Mouse (Mus musculus) spleen, postnatal 14 days (tissue): Measurements from ENCODE around the gene Myoz2.

ENCODE experiments used
- DNase-seq, 2 experiments: peaks; one replicate each; pipeline ENCODE4 v3.0.0; 2021 to 2022; ENCODE audit warnings: low spot score in 2 of 2

The Myoz2 gene

DNA sequence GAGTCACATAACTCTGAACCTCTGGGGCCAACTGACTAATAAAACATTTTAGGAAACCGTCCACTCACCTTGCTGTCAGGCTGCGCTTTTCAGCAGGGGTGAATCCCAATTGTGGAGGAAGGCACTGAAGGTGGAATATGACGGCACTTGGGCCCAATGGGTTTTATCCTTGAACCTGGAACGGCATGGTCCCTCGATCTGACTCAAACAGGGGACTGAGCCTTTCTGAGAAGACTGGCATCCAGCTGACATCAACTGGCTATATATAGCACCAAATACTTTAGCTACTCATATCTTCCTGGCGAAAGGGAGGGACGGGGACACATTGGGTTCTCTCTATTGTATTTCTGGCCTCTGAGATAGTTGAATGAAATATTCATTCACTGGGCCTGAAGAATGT lies at the start of gene Myoz2:
Myoz2 (minus strand) TSS at position 264 of the 400 bp plus-strand sequence.
- no peak for DNase-seq

DNA sequence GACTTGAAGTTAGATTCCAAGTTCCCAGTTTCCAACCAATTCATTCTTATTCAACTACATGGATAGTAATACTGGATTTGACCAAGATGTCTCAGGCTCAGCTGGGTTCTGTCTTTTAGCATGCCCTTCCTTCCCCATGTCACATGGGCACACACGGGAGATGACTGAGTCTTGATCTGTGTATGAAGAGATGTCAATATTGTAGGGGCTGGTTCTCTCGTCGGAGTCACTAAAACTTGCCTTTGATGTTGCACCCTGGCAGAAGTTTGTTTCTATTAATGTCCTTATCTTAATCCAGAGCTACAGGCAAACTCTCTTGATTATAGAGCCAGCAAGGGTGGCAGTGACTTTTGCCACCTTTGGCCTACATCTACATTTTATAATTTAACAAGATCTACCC lies 46.9 kb upstream of the Myoz2 start:
- no peak for DNase-seq

DNA sequence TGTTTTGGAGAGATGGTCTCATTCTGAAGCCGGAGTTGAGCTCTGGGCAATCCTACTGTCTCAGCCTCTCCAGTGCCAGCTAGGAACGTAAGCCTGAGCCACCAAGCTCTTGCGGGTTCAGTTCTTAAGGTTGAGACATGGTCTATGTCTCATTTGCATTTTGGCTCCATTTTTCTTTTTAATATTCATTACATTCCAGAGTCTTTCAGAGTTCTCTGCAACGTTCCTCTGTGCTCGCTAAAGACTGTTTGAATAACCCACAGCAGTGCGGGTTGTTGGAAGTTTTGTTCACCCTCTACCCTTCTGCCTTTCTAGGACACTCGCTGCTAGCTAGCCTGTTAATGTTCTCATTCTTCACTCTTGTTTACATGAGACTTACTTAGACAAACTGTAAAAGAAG lies 46.1 kb upstream of the Myoz2 start:
- DNase-seq, result no peak

DNA sequence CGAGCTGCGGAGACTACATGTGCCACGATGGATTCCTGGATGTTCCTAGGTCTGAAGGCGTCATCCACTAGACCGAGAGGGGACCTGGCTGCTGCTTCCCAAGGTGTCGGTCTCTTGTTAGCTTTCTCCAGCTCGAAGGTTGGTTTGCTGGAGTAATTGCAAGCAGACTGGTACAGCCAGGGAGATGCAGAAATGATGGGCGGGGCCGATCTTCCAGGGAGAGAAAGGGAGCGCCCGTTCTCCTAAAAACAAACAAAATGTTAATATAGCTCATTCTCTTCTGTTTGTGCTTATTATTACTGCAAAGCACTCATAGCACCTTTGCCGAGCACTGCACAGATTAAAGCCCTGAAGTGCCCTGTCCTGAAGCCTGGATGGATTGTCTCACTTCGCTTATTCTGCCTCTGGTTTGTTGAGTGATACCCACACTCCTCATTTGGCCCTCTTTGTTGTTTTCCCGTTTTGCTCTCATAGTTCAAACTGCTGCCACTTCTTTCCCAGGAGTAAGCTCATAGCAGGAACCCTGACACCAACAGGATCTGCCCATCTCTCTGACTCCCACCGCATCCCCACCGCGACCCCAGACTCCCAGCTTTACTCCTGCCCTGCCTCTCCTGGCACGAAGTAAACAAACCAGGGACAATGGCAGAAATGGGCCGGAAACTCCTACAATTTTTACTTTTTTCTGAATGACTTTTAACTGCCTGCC lies 45.4 kb upstream of the Myoz2 start:
- DNase-seq, result no peak

DNA sequence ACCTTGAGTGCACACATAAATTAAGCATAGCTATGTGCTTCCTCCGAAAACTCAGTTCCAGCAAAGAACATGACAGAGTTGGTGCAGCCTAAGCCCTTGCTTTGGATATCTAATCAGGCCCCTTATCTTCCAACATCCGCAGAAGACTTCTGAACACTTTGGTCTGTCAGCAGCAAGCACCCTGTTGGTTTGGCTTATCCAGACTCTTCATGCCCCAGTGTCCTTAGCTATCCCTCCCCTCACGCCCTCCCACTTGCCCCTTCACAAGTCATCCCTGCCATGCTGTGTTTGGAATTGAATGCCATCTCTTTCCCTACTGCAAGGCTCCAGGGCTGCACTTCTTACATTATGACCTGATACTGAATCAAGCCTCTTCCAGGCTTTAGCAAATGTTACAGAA lies 40.9 kb upstream of the Myoz2 start:
- DNase-seq, result no peak

DNA sequence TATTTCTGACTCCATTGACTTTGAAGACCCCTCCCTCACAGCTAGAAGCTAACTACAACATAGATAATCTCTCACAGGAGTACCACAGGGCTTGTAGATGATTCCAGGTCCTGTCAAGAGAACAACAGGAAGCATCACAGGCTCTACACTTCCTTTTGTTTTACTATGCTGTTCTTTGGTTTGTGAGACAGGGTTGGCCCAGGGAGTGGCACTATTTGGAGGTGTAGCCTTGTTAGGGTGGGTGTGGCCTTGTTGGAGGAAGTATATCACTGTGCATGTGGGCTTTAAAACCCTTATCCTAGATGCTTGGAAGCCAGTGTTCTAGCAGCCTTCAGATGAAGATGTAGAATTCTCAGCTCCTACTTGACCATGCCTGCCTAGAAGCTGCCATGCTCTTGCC lies 40.2 kb upstream of the Myoz2 start:
- no peak for DNase-seq

DNA sequence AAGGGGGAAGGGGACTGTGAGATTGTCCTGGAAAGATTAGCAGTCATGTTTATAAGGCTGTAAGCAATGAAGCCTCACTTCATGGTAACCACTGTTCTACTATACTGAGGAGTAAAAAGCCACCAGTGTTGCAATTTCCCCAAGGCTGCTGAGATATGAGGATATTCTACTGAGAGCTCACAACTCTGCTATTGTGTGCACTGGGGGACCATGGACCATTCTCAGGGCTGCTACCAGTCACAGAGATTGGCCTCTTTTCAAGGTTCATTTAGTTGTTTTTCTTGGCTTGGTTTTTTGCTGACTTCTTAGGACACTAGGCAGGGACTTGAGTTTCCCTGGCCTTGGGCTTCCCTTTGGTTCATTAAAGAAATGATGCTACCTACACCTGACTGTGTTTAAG lies 38.5 kb upstream of the Myoz2 start:
- no peak for DNase-seq

DNA sequence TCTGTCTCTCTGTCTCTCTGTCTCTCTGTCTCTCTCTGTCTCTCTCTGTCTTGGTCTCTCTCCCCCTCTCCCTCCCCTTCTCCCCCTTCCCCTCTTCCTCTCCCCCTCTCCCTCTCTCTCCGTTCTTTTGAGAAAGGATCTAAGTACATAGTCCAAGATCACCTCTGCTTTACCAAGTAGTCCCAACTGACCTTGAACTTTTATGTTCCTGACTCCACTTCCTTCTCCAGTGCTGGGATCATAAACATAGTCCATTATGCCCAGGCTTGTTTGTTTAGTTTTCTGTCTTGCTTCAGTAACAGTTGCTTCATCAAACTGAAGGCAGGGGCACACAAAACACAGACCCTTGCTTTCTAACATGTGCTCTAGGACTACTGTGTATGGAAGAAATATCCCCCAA lies 37.7 kb upstream of the Myoz2 start:
- no peak for DNase-seq

DNA sequence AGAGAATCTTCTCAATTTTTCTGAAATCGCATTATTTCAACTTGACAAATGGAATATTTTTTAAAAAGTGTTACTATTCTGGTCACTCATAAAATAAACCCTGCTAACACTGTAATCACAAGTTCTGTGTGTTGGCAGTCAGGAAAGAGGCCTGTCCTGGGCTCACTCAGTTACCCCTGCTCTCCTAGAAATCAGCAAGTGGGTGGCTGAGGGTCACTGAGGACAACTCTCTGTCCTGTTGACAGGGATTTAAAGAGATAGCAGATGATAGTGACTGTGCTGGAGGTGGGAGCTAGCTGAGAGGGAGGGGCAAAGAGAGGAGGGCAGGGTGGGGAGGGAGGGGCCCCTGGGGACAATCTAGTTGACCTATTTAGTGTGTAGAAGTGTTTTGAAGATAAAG lies 36.2 kb upstream of the Myoz2 start:
- no peak for DNase-seq

DNA sequence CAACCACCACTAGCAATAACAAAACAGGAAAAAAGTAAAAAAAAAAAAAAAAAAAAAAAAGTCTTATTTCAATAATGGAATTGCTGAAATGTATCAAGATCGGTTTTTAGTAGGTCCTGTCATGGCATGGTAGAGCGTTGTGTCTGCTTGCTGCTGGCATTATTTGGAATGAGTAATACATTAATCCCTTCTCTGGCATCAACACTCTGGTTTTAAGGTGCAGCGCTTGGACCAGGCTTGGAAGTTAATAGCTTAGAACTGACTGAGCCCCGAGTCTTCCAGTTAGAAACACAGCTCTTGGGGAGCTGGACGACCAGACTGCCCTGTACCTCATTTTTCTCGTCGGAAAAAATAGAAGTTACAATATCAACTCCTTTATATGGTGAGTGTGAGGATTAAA lies 32.0 kb upstream of the Myoz2 start:
- no peak for DNase-seq

DNA sequence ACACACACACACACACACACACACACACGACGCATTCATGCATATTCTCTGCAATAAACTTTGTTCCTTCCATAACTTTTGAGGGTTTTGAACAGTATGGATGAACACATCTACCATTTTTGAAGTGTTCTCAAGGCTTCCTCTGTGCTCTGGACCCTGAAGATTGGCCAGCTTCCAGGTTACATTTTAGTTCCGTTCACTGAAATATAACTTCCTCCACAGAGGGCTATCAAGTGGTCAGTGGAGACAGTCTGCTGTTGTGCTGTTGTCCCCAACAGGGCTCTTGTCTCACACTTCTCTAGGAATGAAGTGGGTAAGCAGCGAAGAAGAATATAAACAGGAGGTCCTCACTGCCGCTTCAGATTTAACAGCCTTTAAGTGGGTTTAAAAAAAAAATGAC lies 30.7 kb upstream of the Myoz2 start:
- no peak for DNase-seq

DNA sequence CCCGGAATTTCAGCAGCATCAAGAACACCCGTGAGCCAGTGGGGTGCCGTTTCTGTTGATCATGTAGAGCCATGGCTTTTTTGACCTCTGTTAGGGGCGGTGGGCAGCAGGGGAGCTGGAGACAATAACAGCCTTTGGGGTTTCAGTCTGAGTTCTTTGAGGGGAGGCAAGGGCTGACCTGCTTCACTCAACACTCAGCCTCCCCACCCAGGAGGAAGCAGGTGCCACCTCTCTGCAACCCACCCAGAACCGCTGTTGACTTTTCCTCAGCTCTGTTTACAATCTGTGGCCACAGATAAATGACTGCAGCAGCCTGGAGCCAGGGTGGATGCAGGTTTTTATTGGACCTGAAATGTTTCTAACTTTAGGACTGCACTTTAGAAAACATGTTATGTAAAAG lies 29.4 kb upstream of the Myoz2 start:
- no peak for DNase-seq

DNA sequence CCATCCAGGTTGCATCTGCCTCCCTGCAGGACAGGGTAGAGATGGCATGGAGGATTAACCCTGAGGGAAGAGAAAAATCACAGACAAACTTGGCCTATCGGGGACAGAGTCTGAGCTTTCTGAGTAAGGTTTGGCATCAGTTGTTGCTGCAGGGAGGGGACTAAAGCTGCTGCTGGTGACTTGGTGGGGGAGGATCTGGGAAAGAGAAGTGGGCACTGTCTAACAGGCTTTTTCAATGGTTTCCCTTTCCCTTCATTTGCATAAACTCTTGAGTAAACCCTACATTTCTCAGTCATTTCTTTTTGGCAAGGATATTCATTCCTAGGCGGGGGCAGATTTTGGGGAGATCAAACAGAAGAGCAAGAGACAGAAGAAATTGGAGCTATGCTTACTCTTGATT lies 27.1 kb upstream of the Myoz2 start:
- DNase-seq, result no peak

DNA sequence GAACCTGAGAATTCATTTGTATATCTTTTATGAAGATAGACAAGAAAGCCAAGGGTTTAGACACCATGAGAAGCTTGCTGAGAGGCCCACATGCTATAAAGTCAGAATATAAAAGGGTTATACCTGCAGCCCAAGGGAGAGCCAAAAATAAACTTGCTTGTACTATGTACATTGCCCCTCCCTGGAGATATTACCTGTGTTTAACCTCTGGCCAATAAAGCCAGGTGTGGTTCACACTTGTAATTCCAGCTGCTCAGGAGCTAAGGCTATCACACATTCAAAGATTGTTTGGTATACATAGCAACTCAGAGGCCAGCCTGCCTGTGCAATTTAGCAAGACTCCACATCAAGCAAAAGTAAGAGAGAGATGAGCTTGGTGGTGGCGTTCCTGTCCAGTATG lies 24.0 kb upstream of the Myoz2 start:
- DNase-seq, result no peak

DNA sequence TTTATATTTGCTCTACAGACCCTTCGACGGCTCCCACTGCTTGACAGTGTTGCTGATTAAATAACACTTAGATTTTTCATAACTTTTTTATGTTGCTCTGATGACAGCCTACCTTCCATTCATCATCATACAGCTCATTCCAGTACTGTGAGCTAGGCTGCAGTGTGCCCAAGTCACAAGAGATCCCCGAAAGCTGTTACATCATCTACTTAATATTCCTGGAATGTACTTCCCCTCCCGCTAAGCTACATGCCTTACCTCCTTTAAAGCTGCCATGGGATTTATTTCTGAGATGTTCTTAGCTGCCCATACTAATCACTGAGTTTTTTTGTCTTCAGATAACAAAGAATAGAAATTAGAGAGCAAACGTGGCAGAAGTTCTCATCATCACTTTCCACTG lies 19.4 kb upstream of the Myoz2 start:
- no peak for DNase-seq

DNA sequence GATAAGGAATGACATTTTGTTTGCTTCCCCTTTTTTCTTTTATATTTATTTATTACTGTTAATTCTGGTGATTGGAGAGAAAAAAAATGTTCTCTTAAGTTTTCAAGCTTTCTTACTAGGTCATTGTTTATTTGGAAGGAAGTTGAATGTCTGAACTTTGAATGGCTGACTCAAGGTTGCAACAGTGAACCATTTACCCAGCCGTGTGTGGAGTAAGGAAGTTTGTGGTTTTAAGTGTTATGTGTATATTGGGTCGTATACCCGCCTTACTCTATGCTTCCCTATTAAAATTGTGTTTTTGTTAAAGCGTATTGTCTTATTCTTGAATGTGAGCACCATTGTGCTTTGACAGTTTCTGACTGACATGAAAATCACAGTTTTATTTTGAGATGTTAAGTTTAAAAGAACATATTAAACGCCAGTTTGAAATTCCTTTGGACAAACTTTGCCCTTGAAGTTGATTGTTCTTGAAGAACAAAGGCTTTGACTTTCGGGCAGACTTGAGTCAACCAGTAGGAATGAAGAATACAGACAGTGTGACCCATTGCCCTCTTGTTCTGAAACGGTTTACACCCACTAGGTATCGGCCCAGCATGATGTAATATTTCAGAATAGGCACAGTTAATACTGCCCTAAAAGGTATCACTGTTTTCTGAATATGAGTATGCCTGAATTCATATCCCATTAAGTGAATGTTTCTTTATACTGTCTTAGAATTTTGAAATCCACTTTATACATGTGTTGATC lies 18.6 kb upstream of the Myoz2 start:
- DNase-seq, result no peak

DNA sequence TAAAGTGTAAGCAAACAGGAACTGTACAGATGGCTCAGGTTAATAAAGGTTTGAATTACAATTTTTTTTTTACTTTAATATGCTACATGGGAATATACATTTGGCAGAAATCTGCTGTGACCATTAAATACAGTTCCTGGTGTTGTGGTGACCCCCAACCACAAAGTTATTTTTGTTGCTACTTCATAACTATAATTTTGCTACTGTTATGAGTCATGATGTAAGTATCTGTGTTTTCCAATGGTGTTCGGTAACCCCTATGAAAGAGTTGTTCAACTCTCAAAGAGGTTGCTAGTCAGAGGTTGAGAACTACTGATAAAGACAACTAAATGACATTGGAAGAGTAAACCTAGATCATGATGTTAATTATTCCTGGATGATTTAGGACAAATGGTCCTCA lies 7.5 kb upstream of the Myoz2 start:
- DNase-seq, result no peak

DNA sequence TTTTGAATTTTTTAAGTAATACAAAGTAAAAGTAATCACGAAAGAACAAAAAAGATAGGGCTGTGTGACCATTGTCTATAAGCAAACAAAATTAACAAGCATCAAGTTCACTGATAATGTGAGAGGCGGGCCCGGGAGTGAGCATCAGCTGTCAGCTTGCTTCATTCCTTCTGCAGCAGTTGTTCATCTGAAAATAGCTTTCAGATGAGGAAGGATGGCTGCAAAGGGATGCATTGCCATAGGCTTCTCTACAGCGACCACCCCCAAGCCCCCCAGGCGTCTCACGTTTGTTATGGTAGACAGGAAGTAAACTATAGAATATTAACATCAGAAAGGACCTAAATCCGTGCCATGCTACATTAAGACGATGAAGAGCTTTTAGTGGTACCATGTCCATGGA lies 1.0 kb downstream of the Myoz2 start:
- DNase-seq, result no peak

DNA sequence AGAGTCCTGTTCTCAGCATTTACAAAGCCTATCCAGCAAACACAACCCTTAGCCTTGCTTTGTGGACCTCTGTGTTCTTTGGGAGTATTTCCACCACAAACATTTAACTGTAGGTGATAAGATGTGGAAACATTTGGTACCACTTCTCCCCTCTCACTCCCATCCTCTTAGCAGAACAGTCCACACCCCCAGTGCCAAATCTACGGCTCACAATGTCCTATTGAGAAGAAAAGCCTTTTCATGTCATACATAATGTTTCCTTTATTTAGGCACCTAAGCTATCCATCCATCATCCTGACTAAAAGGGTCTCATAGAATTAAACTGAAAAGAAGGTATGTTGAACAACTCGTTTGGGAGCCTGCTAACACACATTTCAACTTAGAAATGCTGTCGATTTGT lies 9.2 kb downstream of the Myoz2 start:
- DNase-seq, result no peak

DNA sequence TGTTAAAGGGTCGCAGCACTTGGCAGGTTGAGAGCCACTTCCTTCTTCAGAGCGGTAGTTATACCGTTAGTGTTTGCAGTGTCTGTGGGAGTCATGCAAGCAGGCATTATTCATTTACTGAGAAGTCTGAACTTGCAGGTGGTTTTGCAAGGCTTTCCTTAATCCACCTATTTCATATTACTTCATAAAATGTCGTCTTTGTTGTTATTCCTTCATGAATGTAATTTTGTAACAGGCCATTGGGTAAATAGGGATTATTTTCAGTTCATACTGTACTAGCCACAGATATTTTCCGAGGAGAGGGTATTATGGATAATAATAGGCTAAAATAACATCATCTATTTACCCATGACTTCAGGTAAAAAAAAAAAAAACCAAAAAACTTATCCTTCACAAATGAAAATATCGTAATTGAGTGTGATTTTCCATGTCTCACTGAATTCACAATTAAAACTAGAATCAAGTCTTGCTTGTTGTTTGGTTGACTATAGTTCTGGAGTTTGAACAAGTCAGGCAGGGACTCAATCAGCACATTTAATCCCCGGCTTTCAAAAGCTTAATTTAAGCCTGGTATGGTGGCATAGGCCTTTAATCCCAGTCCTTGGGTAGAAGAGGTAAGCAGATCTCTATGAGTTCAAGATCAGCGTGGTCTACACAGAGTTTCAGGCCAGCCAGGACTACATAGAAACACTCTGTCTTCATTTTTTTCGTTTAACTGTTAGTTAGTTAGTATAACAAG lies 10.2 kb downstream of the Myoz2 start:
- no peak for DNase-seq

DNA sequence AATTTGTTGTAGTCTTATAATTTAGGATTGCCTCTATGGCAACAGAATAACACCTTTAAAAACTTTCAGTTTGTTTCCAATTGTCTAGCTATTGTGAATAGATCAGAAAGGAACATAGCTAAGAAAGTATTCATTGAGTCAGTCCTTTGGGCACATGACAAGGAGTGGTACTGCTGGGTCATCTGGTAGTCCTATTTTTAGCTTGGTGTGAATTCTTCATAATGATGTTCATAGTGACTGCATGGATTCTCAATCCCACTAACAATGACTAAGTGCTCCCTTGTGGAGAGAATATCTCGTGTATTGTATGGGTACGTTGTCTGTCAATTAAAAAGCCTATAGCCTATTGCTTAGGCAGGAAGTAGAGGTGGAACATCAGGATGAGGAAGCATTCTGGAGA lies 16.0 kb downstream of the Myoz2 start:
- DNase-seq, result no peak

DNA sequence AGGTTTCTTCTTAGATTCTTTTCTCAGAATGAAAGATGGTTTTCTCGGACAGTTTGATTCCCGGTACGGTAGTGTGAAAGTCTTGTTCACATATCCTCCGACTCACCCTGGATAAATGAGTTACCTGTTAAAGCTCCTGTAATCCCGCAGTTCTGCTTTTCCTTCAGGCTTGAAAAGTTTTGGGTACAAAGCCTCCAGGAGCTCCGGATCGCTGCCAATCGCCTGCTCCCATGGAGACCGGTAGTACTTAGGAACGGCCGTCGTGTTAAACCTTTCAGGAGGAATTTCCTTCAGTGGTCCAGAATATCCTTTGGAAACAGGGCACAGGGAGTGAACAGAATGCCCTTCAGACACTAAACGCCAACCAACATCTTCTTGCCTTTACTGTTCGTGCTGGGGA lies 21.3 kb downstream of the Myoz2 start:
- DNase-seq, result no peak

DNA sequence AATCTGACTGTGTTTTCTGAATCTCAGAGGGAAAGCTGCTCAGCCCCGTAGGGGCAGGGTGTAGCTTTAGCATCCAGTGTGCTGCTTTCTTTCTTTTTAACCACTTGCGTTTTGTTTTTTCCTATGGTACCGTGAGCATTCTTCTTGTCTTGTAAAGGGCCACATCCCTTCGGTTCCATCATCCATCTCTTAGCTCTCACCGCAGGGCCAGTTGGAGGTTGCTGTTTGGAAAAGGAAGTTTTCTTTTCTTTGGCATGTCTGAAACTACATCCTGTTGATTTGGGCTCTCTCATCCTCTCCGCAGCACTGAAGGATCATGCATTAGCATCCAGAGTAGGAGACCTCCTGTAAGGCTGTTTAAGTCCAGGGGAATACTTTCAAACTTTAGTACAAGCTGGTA lies 25.4 kb downstream of the Myoz2 start:
- no peak for DNase-seq
